Mouse (Mus musculus) hindbrain, postnatal 0 days (tissue): ENCODE measurements at regions not wholly inside any gene's neighbourhood (a gene's known extent, or its start where the extent isn't known, plus 50 kb on each side); places are given as distances from the start of the nearest gene placed in this dataset.
A peak's percentile ranks its signal among the peaks of the same experiment; 100 is the strongest.

Source experiments
- ATAC-seq: fragments of 200-750 bp; cut with Nextera tagmentation; 2 replicates; pipeline ENCODE4 v1.8.0; 2017; ENCODE audit warnings: mild to moderate bottlenecking, moderate TSS enrichment, moderate library complexity
- DNase-seq: peaks from one replicate; pipeline ENCODE4 v3.0.0-alpha.2; 2015; ENCODE audit warnings: low spot score
- H3K27ac ChIP-seq: fragments of 300-500 bp; sonication (generic); 2 replicates; pipeline ENCODE4 v1.5.1; 2014; ENCODE audit warnings: mild to moderate bottlenecking
- H3K27me3 ChIP-seq: fragments of 300-500 bp; sonication (generic); 2 replicates; pipeline ENCODE4 v1.6.1; 2014; ENCODE audit warnings: low read length, mixed read lengths; ENCODE audit not compliant: insufficient read depth
- H3K36me3 ChIP-seq: fragments of 300-500 bp; sonication (generic); 2 replicates; pipeline ENCODE4 v1.6.1; 2014; ENCODE audit warnings: low read length, mixed read lengths; ENCODE audit not compliant: insufficient read depth
- H3K4me1 ChIP-seq: fragments of 300-500 bp; sonication (generic); 2 replicates; pipeline ENCODE4 v1.6.1; 2014; ENCODE audit warnings: antibody characterized with exemption, low read length, mixed read lengths; ENCODE audit not compliant: insufficient read depth
- H3K4me2 ChIP-seq: fragments of 300-500 bp; sonication (generic); 2 replicates; pipeline ENCODE4 v1.6.1; 2014; ENCODE audit warnings: low read depth, mild to moderate bottlenecking, low read length, moderate library complexity, mixed read lengths
- H3K4me3 ChIP-seq: fragments of 300-500 bp; sonication (generic); 2 replicates; pipeline ENCODE4 v1.5.1; 2014; ENCODE audit warnings: low read length
- H3K9ac ChIP-seq: fragments of 300-500 bp; sonication (generic); replicated peaks from 2 replicates; pipeline ENCODE4 v1.6.1; 2014; ENCODE audit warnings: mild to moderate bottlenecking, low read length, moderate library complexity, mixed read lengths
- H3K9me3 ChIP-seq: fragments of 300-500 bp; sonication (generic); 2 replicates; pipeline ENCODE4 v1.6.1; 2016; ENCODE audit warnings: low read length, mixed read lengths
- CTCF ChIP-seq: IDR thresholded peaks from 2 replicates; pipeline ENCODE4 v1.5.1; 2016; ENCODE audit warnings: antibody characterized with exemption, control low read depth, low read depth
- WGBS: fragments of 180-500 bp; shearing (Covaris S2); extraction: QIAGEN DNeasy Blood & Tissue Kit; methylation state at CpG from one replicate; pipeline ENCODE4 v1.1.7; 2014; 5-methylcytosine and 5-hydroxymethylcytosine counted together

GRCm38 (mm10) chr11:89186911-89187621 is 113.4 kb downstream of the Gm525 start:
- Histone ChIP-seq H3K4me3 (no peak overlapping the region), H3K9ac (0 out of 2 replicates have a peak overlapping the region, but pooled peaks have one; percentile 5), H3K9me3 (no peaks in the 10 kb centered on the region), H3K27ac (no peak overlapping the region), H3K36me3 (no peaks in the 10 kb centered on the region), H3K4me1 (peaks cover 9% of the 10 kb centered on the region), H3K27me3 (no peaks in the 10 kb centered on the region), H3K4me2 (peak overlapping the region; percentile 46)
- 6% methylated on average over 26 of the region's 26 CpGs for WGBS
- DNase-seq (peak; percentile 76), ATAC-seq (peak; percentile 87)
- TF ChIP-seq CTCF: no peak

DNA sequence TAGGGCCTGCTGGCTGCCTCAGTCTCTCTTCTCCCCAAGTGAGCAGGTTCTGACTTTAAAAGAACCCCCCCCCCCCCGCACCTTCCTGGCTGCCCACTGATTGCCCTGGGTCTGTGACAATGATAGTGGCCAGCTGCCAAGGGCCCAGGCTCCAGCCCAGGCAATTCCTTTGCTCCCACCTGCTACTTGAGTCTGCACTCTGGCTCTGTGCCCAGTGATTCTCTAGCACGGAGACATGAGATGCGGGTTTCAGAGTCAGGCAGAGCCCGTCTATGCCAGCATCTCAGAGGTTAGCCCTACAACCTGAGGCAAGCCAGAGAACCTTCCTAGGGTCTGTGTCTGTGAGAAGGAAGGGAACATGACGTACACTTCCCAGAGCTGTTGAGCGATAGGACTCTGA is 112.2 kb downstream of the Gm525 start:
- no peak overlapping the region for H3K4me3 ChIP-seq
- H3K9me3 ChIP-seq: no peaks in the 10 kb centered on the region
- H3K4me1 ChIP-seq: peaks cover 9% of the 10 kb centered on the region
- no peak overlapping the region for H3K27ac ChIP-seq
- TF ChIP-seq CTCF: no peak
- no peaks in the 10 kb centered on the region for H3K36me3 ChIP-seq
- WGBS: 25% methylated on average over 6 of the region's 6 CpGs
- no peak overlapping the region for H3K4me2 ChIP-seq
- 0 out of 2 replicates have a peak, but pooled peaks have one; percentile 24 for ATAC-seq
- H3K27me3 ChIP-seq: no peaks in the 10 kb centered on the region
- peak; percentile 79 for DNase-seq
- no peak overlapping the region for H3K9ac ChIP-seq

DNA sequence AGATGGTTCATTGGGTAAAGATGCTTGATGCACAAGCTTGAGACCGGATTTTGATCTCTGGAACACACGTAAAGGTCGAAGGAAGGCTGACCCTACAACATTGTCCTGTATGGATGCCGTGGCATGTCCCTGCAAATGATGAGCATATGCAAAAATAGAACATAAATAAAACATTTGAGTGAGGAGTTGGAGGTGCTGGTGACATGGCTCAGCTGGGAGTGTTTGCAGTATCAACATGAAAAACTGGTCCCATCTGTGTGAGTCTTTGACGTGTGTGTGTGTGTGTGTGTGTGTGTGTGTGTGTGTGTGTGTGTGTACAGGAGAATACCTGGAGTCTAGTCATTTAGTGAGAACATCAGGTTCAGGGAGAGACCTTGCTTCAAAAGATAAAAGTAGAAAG is 107.8 kb downstream of the Gm525 start:
- ATAC-seq (no peak), DNase-seq (no peak)
- Histone ChIP-seq H3K4me1 (peaks cover 4% of the 10 kb centered on the region; the same call in 1 of the 2 replicates), H3K9ac (no peak overlapping the region), H3K4me3 (no peak overlapping the region), H3K36me3 (no peaks in the 10 kb centered on the region), H3K9me3 (no peaks in the 10 kb centered on the region), H3K27me3 (no peaks in the 10 kb centered on the region), H3K27ac (no peak overlapping the region), H3K4me2 (no peak overlapping the region)
- WGBS: 88% methylated on average over 5 of the region's 5 CpGs
- no peak for TF ChIP-seq CTCF

- H3K4me2 ChIP-seq: no peak overlapping the region
- no peaks in the 10 kb centered on the region for H3K4me1 ChIP-seq
- WGBS: 95% methylated on average over 7 of the region's 7 CpGs
- no peaks in the 10 kb centered on the region for H3K27me3 ChIP-seq
- no peak for DNase-seq
- H3K36me3 ChIP-seq: no peaks in the 10 kb centered on the region
- 0 out of 2 replicates have a peak, but pooled peaks have one; percentile 2 for TF ChIP-seq CTCF
- no peak overlapping the region for H3K9ac ChIP-seq
- H3K4me3 ChIP-seq: no peak overlapping the region
- ATAC-seq: no peak
- H3K27ac ChIP-seq: no peak overlapping the region
- H3K9me3 ChIP-seq: no peaks in the 10 kb centered on the region
Observed at GRCm38 (mm10) chr11:89178436-89178835, 104.8 kb downstream of the Gm525 start.

DNA sequence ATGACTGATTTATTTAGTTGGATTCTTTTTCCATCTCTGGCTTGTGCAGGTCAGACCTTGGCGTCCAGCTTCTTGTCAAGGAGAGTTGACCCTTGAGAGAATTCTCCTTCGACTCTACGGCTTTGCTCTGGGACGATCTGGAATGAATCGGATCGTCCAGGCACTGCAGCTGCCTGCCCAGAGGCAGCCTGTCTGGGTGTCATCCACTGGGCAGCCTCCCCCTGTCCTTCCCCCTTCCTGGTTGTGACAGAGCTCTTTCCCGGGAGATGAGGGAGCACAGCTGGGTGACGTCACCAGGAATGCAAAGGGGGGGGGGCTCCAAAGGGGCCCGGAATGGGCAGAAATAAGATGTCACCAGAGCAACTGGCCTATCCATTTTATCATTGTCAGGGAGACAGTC is 101.9 kb downstream of the Gm525 start:
- Histone ChIP-seq H3K27ac (no peak overlapping the region), H3K9ac (no peak overlapping the region), H3K4me3 (no peak overlapping the region), H3K36me3 (no peaks in the 10 kb centered on the region), H3K4me2 (no peak overlapping the region), H3K27me3 (no peaks in the 10 kb centered on the region), H3K9me3 (no peaks in the 10 kb centered on the region), H3K4me1 (no peaks in the 10 kb centered on the region)
- 0 out of 2 replicates have a peak, but pooled peaks have one; percentile 40 for ATAC-seq
- TF ChIP-seq CTCF: no peak
- peak; percentile 8 for DNase-seq
- WGBS: 12% methylated on average over 9 of the region's 9 CpGs

- 43% methylated on average over 6 of the region's 6 CpGs for WGBS
- no peak overlapping the region for H3K4me3 ChIP-seq
- H3K4me2 ChIP-seq: no peak overlapping the region
- no peak overlapping the region for H3K27ac ChIP-seq
- H3K4me1 ChIP-seq: no peaks in the 10 kb centered on the region
- no peaks in the 10 kb centered on the region for H3K27me3 ChIP-seq
- DNase-seq: no peak
- no peaks in the 10 kb centered on the region for H3K36me3 ChIP-seq
- ATAC-seq: no peak
- H3K9ac ChIP-seq: no peak overlapping the region
- H3K9me3 ChIP-seq: no peaks in the 10 kb centered on the region
- TF ChIP-seq CTCF: no peak
Observed at GRCm38 (mm10) chr11:89174967-89175366, 101.3 kb downstream of the Gm525 start.

GRCm38 (mm10) chr11:89165278-89165677 is 91.6 kb downstream of the Gm525 start:
- no peak overlapping the region for H3K4me3 ChIP-seq
- no peaks in the 10 kb centered on the region for H3K9me3 ChIP-seq
- no peak overlapping the region for H3K4me2 ChIP-seq
- 0 out of 2 replicates have a peak, but pooled peaks cover 3% of the 10 kb centered on the region for H3K27me3 ChIP-seq
- H3K27ac ChIP-seq: no peak overlapping the region
- DNase-seq (peak; percentile 95), ATAC-seq (peak; percentile 45; the same call in 1 of the 2 replicates)
- H3K9ac ChIP-seq: no peak overlapping the region
- TF ChIP-seq CTCF: peak; percentile 96
- no peaks in the 10 kb centered on the region for H3K4me1 ChIP-seq
- WGBS: 4% methylated on average over 6 of the region's 6 CpGs
- no peaks in the 10 kb centered on the region for H3K36me3 ChIP-seq
